Mouse (Mus musculus): ENCODE measurements at regions not wholly inside any gene's neighbourhood (a gene's known extent, or its start where the extent isn't known, plus 50 kb on each side); places are given as distances from the start of the nearest gene placed in this dataset.

- TF ChIP-seq CTCF (conservative IDR thresholded peaks at IDR 0.05; ENCODE audit: insufficient read depth, insufficient read length, low read depth, low read length): no peak
- no peak for TF ChIP-seq POLR2A (IDR thresholded peaks at IDR 0.05; ENCODE audit: low read depth, low read length)
These were observed 299.3 kb upstream of the Cd180 start for GRCm38 (mm10) chr13:102394057-102394456.
